Mouse (Mus musculus) right cerebral cortex, adult 18-20 months (tissue): ENCODE results near the gene Retreg1.

ENCODE experiments used
- DNase-seq: peaks from one replicate; pipeline ENCODE4 v3.0.0; 2022; ENCODE audit warnings: mixed read lengths

Retreg1 gene

GRCm38 (mm10) chr15:25834282-25834681 is 8.7 kb upstream of the Retreg1 start:
- no peak for DNase-seq

GRCm38 (mm10) chr15:25834920-25835674 is 7.9 kb upstream of the Retreg1 start:
- DNase-seq: no peak

DNA sequence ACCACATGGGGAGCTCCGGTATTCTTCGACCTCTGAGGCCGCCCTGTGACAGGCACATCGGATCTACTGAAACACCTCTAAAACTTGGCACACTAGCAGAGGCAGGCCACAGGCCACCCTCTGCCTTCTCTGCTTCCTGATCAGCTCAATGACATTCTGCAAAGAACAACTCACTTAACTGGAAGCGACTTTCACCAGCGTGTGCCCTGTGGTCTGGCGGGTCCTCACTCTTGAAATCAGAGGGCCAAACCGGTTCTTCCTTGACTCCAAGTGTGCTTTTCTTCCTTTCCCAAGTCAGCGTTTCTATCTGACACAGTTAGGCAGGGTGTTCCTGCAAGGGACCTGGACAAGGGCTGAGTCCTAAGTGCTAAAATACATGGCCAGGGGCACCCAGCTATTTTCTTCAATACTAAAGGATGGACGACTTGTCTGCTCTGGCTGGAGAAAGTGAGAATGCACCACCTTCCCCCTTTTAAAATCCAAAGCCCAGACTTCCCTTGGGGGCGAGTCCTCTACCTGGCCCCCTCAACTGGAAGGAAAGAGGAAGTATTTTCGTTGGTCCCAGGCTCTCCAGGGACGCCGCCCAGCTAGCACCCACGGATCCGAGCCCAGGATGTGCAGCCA is 406 bp upstream of the Retreg1 start:
- no peak for DNase-seq

DNA sequence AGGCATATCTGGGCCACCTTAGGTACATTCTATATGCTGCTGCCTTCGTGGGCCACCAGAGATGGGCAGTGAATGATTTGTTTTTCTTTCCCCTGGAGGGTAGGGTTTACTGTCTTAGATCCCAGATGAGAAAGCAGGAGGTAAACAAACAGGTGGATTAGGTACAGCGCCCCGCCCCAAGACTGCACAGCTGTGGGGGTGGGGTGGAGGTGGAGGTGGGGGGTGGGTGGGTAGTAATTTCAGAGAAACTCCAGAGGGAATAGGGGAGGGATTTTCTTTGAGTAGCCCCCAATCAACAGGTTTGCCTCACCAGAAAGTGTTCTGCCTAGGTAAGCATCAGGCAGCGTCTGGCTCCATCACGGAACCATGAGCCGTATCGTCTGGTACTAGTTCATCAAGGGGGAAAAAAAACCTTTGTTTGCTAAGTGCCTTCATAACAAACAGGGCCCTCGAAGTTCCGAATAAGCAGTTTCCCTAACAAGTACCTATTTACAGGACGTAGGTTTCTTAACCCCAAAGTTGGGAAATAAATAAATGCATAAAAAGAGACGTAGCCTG is 1.1 kb downstream of the Retreg1 start:
- no peak for DNase-seq

DNA sequence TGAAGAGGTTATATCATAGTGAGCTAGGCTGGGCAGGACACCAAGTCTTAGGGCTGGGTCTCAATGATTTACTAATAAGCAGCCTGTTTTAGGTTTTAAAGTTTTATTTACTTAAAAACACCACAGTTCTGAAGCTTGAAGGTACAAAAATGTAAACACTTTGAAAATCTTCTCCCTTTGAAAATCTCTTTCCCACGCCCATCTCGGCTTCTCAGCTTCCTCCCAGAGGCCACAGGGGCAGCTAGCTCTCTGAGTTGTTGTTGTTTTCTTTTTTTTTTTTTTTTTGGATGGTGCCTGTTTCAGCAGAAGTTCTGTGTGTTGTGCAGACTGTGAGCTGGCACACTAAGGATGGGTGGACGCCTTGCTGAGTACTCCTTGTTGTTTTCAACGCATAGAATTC is 1.8 kb downstream of the Retreg1 start:
- no peak for DNase-seq

- DNase-seq: no peak
These were observed 4.7 kb downstream of the Retreg1 start for GRCm38 (mm10) chr15:25847576-25848168.

DNA sequence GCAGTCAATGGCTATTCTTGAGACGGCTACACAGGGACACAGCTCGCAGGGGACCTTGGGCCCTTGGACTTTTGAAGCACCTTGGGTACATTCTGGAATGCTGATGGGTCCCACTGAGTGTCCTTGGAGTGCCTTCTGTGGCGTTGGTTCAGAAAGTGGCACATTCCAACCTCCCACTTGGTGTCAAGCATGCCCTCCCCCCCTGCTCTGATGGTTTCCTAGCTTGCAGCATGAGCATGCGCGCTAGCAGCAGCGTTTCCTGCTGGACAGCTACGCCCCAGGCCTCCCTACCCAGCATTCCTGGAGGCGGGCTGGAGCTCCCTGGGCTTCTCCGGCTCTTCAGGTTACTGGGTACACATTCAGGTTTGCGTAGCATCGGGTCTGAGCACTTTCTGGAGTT is 7.6 kb downstream of the Retreg1 start:
- no peak for DNase-seq

- peak; percentile 31 for DNase-seq
These were observed 11.4 kb downstream of the Retreg1 start for GRCm38 (mm10) chr15:25854270-25854904.

DNA sequence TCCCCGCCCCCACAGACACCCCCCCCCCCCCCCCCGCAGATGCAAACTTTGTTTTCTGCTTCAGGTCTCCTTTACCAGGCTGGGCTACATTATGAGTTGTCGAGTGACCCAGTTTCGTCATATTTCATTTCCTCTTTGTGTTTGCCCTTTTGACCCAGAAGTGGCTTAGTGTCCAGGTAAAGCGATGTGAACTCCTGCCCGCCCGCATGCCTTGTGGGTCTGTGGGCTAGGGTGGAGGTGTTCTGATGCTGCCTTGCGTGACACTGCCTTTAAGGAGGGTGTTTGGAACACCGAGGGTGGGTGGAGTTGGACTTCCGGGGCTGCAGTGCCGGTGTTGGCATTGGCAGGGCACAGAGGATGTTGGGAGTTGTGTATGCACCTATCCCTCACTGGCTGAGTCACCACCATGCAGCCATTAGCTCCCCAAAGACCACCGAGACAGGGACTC is 15.7 kb downstream of the Retreg1 start:
- DNase-seq: no peak

- DNase-seq: no peak
These were observed 16.5 kb downstream of the Retreg1 start for GRCm38 (mm10) chr15:25859469-25859868.

DNA sequence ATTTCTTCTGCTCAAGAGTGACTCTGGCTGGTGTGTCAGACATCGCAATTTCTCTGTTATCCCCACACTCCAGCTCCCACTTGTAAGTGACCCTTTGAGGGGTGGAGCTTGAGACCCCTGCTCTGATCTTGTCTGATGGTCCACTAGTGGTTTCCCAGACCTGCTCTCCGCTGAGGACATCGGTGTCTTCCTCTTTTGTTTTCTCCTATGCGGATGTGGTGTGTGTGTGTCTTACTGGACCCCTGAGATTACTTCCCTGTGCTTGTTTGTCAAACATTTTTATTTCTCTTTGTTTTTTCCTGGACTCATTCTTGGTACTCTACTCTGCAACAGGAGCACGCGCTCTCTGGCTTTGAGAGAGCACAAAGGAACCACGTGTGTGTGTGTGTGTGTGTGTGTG is 18.9 kb downstream of the Retreg1 start:
- no peak for DNase-seq

DNA sequence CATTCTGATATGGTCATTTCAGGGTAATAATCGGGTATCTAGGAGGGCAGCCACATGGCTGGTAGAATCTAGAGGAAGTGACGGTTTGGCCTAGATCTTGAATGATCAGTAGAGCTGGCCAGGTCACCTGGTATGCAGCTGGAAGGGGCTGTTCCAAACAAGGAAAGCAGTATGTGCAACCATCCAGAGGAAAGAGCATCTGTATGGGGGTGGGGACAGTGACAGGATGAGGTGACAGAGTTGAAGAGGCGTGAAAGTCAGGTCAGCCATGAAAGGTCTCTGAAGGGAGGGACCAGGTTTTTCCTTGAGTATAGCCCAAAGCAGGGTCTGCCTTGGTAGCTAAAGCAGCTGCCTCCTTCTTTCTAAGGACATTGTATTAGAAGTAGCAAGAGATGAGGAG is 22.6 kb downstream of the Retreg1 start:
- no peak for DNase-seq

- no peak for DNase-seq
These were observed 23.1 kb downstream of the Retreg1 start for GRCm38 (mm10) chr15:25866106-25866505.

- DNase-seq: no peak
These were observed 26.1 kb downstream of the Retreg1 start for GRCm38 (mm10) chr15:25869129-25869528.

- no peak for DNase-seq
These were observed 28.5 kb downstream of the Retreg1 start for GRCm38 (mm10) chr15:25871470-25871869.

GRCm38 (mm10) chr15:25872118-25872517 is 29.1 kb downstream of the Retreg1 start:
- no peak for DNase-seq

- DNase-seq: no peak
These were observed 29.7 kb downstream of the Retreg1 start for GRCm38 (mm10) chr15:25872657-25873056.

- no peak for DNase-seq
These were observed 30.6 kb downstream of the Retreg1 start for GRCm38 (mm10) chr15:25873536-25873935.

- no peak for DNase-seq
These were observed 33.7 kb downstream of the Retreg1 start for GRCm38 (mm10) chr15:25876601-25877161.

DNA sequence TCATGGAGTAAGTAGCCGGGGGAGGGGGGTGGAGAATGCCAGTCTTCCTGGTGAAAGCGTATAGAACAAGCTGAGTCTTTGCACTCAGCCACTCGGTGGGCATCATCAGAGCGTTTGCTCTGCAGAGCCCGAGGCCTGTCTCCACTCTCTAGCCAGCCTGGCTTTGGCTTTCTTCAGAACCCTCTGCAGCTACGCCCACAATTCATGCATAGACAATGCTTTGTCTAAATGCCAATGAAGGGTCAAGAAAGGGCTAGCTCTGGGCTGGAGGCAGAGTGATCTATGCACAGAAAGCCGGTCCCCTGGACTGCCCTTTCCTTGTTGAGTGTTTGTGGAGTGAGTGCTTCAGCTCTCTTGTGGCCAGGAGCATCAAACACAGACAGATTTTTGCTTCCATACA is 34.8 kb downstream of the Retreg1 start:
- no peak for DNase-seq

- DNase-seq: no peak
These were observed 36.2 kb downstream of the Retreg1 start for GRCm38 (mm10) chr15:25879229-25879628.

DNA sequence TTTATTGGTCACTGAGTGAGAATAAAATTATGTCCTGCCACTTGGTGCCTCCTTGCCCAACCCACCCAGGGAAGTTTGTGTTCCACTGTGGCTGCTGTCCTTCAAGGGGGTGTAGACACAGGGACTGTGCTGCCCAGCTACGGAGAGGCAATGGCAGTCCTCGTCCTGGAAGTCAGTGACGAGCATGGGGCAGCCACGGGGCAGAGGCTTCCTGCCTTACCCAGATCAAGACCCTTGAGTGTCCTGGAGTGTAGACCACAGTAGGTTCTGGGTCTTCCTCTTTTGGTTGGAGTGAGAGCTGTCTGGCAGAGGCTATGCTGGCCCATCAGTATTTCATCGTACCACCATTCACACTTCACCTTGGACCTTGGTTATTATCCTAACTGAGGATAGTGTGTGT is 37.2 kb downstream of the Retreg1 start:
- DNase-seq: no peak

- DNase-seq: no peak
These were observed 39.0 kb downstream of the Retreg1 start for GRCm38 (mm10) chr15:25882002-25882401.
